Mouse (Mus musculus) hindlimb bud, embryonic 11.5 days (tissue): ENCODE measurements around the gene Aph1a.
"Not testable (repeated sequence)": the region's sequence is repeated elsewhere in the genome, so short reads cannot be mapped to it uniquely, and the experiment has no call there.

Experiments
- DNase-seq: peaks from one replicate; pipeline ENCODE4 v3.0.0-alpha.2; 2012; ENCODE audit warnings: low read depth, low spot score; ENCODE audit errors: extremely low spot score

Gene Aph1a

GRCm38 (mm10) chr3:95884400-95884799 lies 9.4 kb upstream of the Aph1a start:
- DNase-seq = no peak

- no peak for DNase-seq
These were observed 6.2 kb upstream of the Aph1a start for GRCm38 (mm10) chr3:95887596-95887995.

- no peak for DNase-seq
These were observed 4.1 kb upstream of the Aph1a start for GRCm38 (mm10) chr3:95889664-95890063.

GRCm38 (mm10) chr3:95891211-95892065 lies 2.3 kb upstream of the Aph1a start, which contains the start of gene BC028528:
TSS of gene BC028528 (minus strand) at chr3:95892005.
- no peak for DNase-seq

- no peak for DNase-seq
These were observed 1.4 kb upstream of the Aph1a start for GRCm38 (mm10) chr3:95892066-95893052.

- DNase-seq = no peak
These were observed 643 bp upstream of the Aph1a start for GRCm38 (mm10) chr3:95893126-95893525.

- no peak for DNase-seq
These were observed 770 bp downstream of the Aph1a start for GRCm38 (mm10) chr3:95894317-95895160.

- DNase-seq = not testable (repeated sequence)
These were observed 1.7 kb downstream of the Aph1a start for GRCm38 (mm10) chr3:95895501-95895900.

- DNase-seq = no peak
These were observed 6.2 kb downstream of the Aph1a start for GRCm38 (mm10) chr3:95899800-95900524.

- DNase-seq = no peak
These were observed 8.0 kb downstream of the Aph1a start for GRCm38 (mm10) chr3:95901616-95902372.

- DNase-seq = no peak
These were observed 8.5 kb downstream of the Aph1a start for GRCm38 (mm10) chr3:95902373-95902625.

GRCm38 (mm10) chr3:95902643-95903042 lies 8.9 kb downstream of the Aph1a start:
- no peak for DNase-seq

- no peak for DNase-seq
These were observed 10.2 kb downstream of the Aph1a start for GRCm38 (mm10) chr3:95903753-95904502.

GRCm38 (mm10) chr3:95904568-95904967 lies 10.8 kb downstream of the Aph1a start, which contains the start of gene Car14:
TSS of gene Car14 (minus strand) at chr3:95904691.
- no peak for DNase-seq

- DNase-seq = no peak
These were observed 11.6 kb downstream of the Aph1a start for GRCm38 (mm10) chr3:95905146-95905939.

- no peak for DNase-seq
These were observed 12.2 kb downstream of the Aph1a start for GRCm38 (mm10) chr3:95905940-95906492.

GRCm38 (mm10) chr3:95906860-95907259 lies 13.1 kb downstream of the Aph1a start:
- DNase-seq = no peak

- no peak for DNase-seq
These were observed 13.8 kb downstream of the Aph1a start for GRCm38 (mm10) chr3:95907613-95908012.
